Mouse (Mus musculus): ENCODE measurements around the gene Wdr95. TPM values are rescaled to one million over a fixed set of nuclear protein-coding genes. Genes with fewer than 3 reads are reported as not detected.
"Not testable (repeated sequence)": the region's sequence is repeated elsewhere in the genome, so short reads cannot be mapped to it uniquely, and the experiment has no call there.

Gene Wdr95
- total RNA-seq, 1 experiment from 2014 or later: not detected

GRCm38 (mm10) chr5:149517116-149517515, 11.4 kb upstream of the Wdr95 start:
- no peak for DNase-seq

- DNase-seq: no peak
Measured at GRCm38 (mm10) chr5:149520806-149521205, 7.7 kb upstream of the Wdr95 start.

- no peak for DNase-seq
Measured at GRCm38 (mm10) chr5:149523856-149524241, 4.6 kb upstream of the Wdr95 start.

- peak; percentile 65 for DNase-seq
Measured at GRCm38 (mm10) chr5:149524242-149524858, 4.1 kb upstream of the Wdr95 start.

- DNase-seq: no peak
Measured at GRCm38 (mm10) chr5:149525055-149525785, 3.3 kb upstream of the Wdr95 start.

- peak; percentile 25 for DNase-seq
Measured at GRCm38 (mm10) chr5:149526467-149526951, 2.0 kb upstream of the Wdr95 start.

GRCm38 (mm10) chr5:149527292-149527691, 1.2 kb upstream of the Wdr95 start:
- DNase-seq: not testable (repeated sequence)

GRCm38 (mm10) chr5:149533847-149534246, 5.4 kb downstream of the Wdr95 start:
- DNase-seq: no peak

GRCm38 (mm10) chr5:149536005-149536404, 7.5 kb downstream of the Wdr95 start:
- DNase-seq: no peak

GRCm38 (mm10) chr5:149537796-149538511, 9.5 kb downstream of the Wdr95 start:
- DNase-seq: no peak

- no peak for DNase-seq
Measured at GRCm38 (mm10) chr5:149538531-149538930, 10.1 kb downstream of the Wdr95 start.

- DNase-seq: no peak
Measured at GRCm38 (mm10) chr5:149539051-149539450, 10.6 kb downstream of the Wdr95 start.

- DNase-seq: no peak
Measured at GRCm38 (mm10) chr5:149551179-149551578, 22.7 kb downstream of the Wdr95 start.

GRCm38 (mm10) chr5:149552742-149553141, 24.3 kb downstream of the Wdr95 start:
- DNase-seq: no peak

- no peak for DNase-seq
Measured at GRCm38 (mm10) chr5:149553373-149553772, 24.9 kb downstream of the Wdr95 start.

GRCm38 (mm10) chr5:149554397-149554796, 25.9 kb downstream of the Wdr95 start:
- DNase-seq: no peak

GRCm38 (mm10) chr5:149560903-149561588, 32.6 kb downstream of the Wdr95 start:
- DNase-seq: no peak

- no peak for DNase-seq
Measured at GRCm38 (mm10) chr5:149566026-149566425, 37.5 kb downstream of the Wdr95 start.

GRCm38 (mm10) chr5:149566957-149567356, 38.5 kb downstream of the Wdr95 start:
- no peak for DNase-seq

GRCm38 (mm10) chr5:149568993-149569392, 40.5 kb downstream of the Wdr95 start:
- no peak for DNase-seq

- no peak for DNase-seq
Measured at GRCm38 (mm10) chr5:149576977-149577376, 48.5 kb downstream of the Wdr95 start.

- no peak for DNase-seq
Measured at GRCm38 (mm10) chr5:149577449-149577848, 49.0 kb downstream of the Wdr95 start.
